Mouse (Mus musculus) MEL (cell line): ENCODE measurements around the gene Smap1. TPM values are rescaled to one million over a fixed set of nuclear protein-coding genes. Genes with fewer than 3 reads are reported as not detected.

Experiments
- DNase-seq: peaks from one replicate; pipeline ENCODE4 v3.0.0; 2011; ENCODE audit warnings: low read depth, low spot score
- H3K27ac ChIP-seq: 2 replicates; pipeline ENCODE4 v1.5.1; 2012; ENCODE audit warnings: low read depth, mild to moderate bottlenecking, control low read depth, low read length, moderate library complexity; ENCODE audit not compliant: control insufficient read depth
- H3K27me3 ChIP-seq, 2 experiments: fragments of 150-350 bp in 1 of 2; sonication (generic) in 1 of 2; 2 replicates each; pipeline ENCODE4 v1.6.1; 2012; ENCODE audit warnings: low read length in 2 of 2, mild to moderate bottlenecking in 2 of 2, improper control_type of control experiment in 1 of 2, moderate library complexity in 1 of 2; ENCODE audit not compliant: insufficient read depth in 2 of 2, control insufficient read depth in 1 of 2
- H3K36me3 ChIP-seq, 2 experiments: 2 replicates each; pipeline ENCODE4 v1.6.1; 2012 to 2014; ENCODE audit warnings: low read length in 2 of 2, improper control_type of control experiment in 1 of 2, inconsistent platforms in 1 of 2, mild to moderate bottlenecking in 1 of 2; ENCODE audit not compliant: insufficient read depth in 2 of 2, control insufficient read depth in 1 of 2
- H3K4me1 ChIP-seq, 2 experiments: fragments of 150-350 bp in 1 of 2; sonication (generic) in 1 of 2; 2 replicates each; pipeline ENCODE4 v1.6.1; 2012; ENCODE audit warnings: low read length in 2 of 2, improper control_type of control experiment in 1 of 2, mild to moderate bottlenecking in 1 of 2; ENCODE audit not compliant: insufficient read depth in 2 of 2, control insufficient read depth in 1 of 2
- H3K4me3 ChIP-seq, 2 experiments: fragments of 150-350 bp in 1 of 2; sonication (generic) in 1 of 2; 2 replicates each; pipeline ENCODE4 v1.5.1; 2012; ENCODE audit warnings: low read depth in 2 of 2, low read length in 2 of 2, mild to moderate bottlenecking in 2 of 2, moderate library complexity in 2 of 2, control low read depth in 1 of 2, improper control_type of control experiment in 1 of 2; ENCODE audit not compliant: control insufficient read depth in 1 of 2, insufficient read depth in 1 of 2
- H3K79me2 ChIP-seq: 2 replicates; pipeline ENCODE4 v1.6.1; 2012; ENCODE audit warnings: mild to moderate bottlenecking, low read length, moderate library complexity; ENCODE audit not compliant: control insufficient read depth, poor library complexity, insufficient read depth
- H3K9ac ChIP-seq: 2 replicates; pipeline ENCODE4 v1.6.1; 2012; ENCODE audit warnings: low read depth, mild to moderate bottlenecking, control low read depth, low read length, moderate library complexity; ENCODE audit not compliant: control insufficient read depth, poor library complexity, severe bottlenecking
- H3K9me3 ChIP-seq: fragments of 150-350 bp; sonication (generic); replicated peaks from 2 replicates; pipeline ENCODE4 v1.6.1; 2012; ENCODE audit warnings: mild to moderate bottlenecking, low read length, improper control_type of control experiment, moderate library complexity; ENCODE audit not compliant: insufficient read depth
- BHLHE40 ChIP-seq: IDR thresholded peaks from 2 replicates; pipeline ENCODE4 v1.6.1; 2012; ENCODE audit warnings: low read depth, mild to moderate bottlenecking, inconsistent platforms, low read length, improper control_type of control experiment, borderline replicate concordance
- CHD2 ChIP-seq: IDR thresholded peaks from 2 replicates; pipeline ENCODE4 v1.6.1; 2011; ENCODE audit warnings: low read length, improper control_type of control experiment
- ELF1 ChIP-seq: IDR thresholded peaks from 2 replicates; pipeline ENCODE4 v1.6.1; 2014; ENCODE audit warnings: low read depth, mild to moderate bottlenecking, inconsistent platforms, low read length, improper control_type of control experiment, moderate library complexity
- EP300 ChIP-seq, 2 experiments: IDR thresholded peaks; 2 replicates each; pipeline ENCODE4 v1.6.1; 2011; ENCODE audit warnings: improper control_type of control experiment in 2 of 2, low read length in 2 of 2, low read depth in 1 of 2, mild to moderate bottlenecking in 1 of 2
- ETS1 ChIP-seq: IDR thresholded peaks from 2 replicates; pipeline ENCODE4 v1.6.1; 2012; ENCODE audit warnings: low read depth, mild to moderate bottlenecking, inconsistent platforms, low read length, improper control_type of control experiment, moderate library complexity
- JUND ChIP-seq: IDR thresholded peaks from 2 replicates; pipeline ENCODE4 v1.6.1; 2011; ENCODE audit warnings: low read depth, mild to moderate bottlenecking, improper control_type of control experiment, low read length
- KAT2A ChIP-seq: conservative IDR thresholded peaks from 2 replicates; pipeline ENCODE4 v1.6.1; 2012; ENCODE audit warnings: low read depth, low read length, improper control_type of control experiment, inconsistent platforms
- MAFK ChIP-seq: IDR thresholded peaks from 2 replicates; pipeline ENCODE4 v1.6.1; 2011; ENCODE audit warnings: low read depth, mild to moderate bottlenecking, low read length, improper control_type of control experiment, borderline replicate concordance
- MAX ChIP-seq: IDR thresholded peaks from 2 replicates; pipeline ENCODE4 v1.6.1; 2011; ENCODE audit warnings: low read length, improper control_type of control experiment
- MAZ ChIP-seq: IDR thresholded peaks from 2 replicates; pipeline ENCODE4 v1.6.1; 2012; ENCODE audit warnings: low read depth, mild to moderate bottlenecking, inconsistent platforms, low read length, improper control_type of control experiment
- MXI1 ChIP-seq: IDR thresholded peaks from 2 replicates; pipeline ENCODE4 v1.6.1; 2011; ENCODE audit warnings: mild to moderate bottlenecking, low read depth, low read length, improper control_type of control experiment
- MYB ChIP-seq: IDR thresholded peaks from 2 replicates; pipeline ENCODE4 v1.6.1; 2011; ENCODE audit warnings: mild to moderate bottlenecking, low read depth, low read length, improper control_type of control experiment
- NRF1 ChIP-seq: IDR thresholded peaks from 2 replicates; pipeline ENCODE4 v1.6.1; 2014; ENCODE audit warnings: low read depth, mild to moderate bottlenecking, inconsistent platforms, low read length, improper control_type of control experiment, moderate library complexity; ENCODE audit not compliant: poor library complexity, insufficient read depth, severe bottlenecking
- RCOR1 ChIP-seq: IDR thresholded peaks from 2 replicates; pipeline ENCODE4 v1.6.1; 2012; ENCODE audit warnings: low read depth, mild to moderate bottlenecking, inconsistent platforms, low read length, improper control_type of control experiment
- SMC3 ChIP-seq: IDR thresholded peaks from 2 replicates; pipeline ENCODE4 v1.6.1; 2011; ENCODE audit warnings: low read depth, low read length, improper control_type of control experiment
- TAL1 ChIP-seq: IDR thresholded peaks from 2 replicates; pipeline ENCODE4 v1.6.1; 2012; ENCODE audit warnings: mild to moderate bottlenecking, inconsistent platforms, low read length, moderate library complexity, mixed read lengths
- TBP ChIP-seq: IDR thresholded peaks from 2 replicates; pipeline ENCODE4 v1.8.0; 2011; ENCODE audit warnings: low read depth, low read length, improper control_type of control experiment
- UBTF ChIP-seq: IDR thresholded peaks from 2 replicates; pipeline ENCODE4 v1.6.1; 2012; ENCODE audit warnings: low read depth, mild to moderate bottlenecking, inconsistent platforms, low read length, improper control_type of control experiment, moderate library complexity, borderline replicate concordance; ENCODE audit not compliant: insufficient read depth
- USF1 ChIP-seq: IDR thresholded peaks from 2 replicates; pipeline ENCODE4 v1.6.1; 2014; ENCODE audit warnings: low read depth, mild to moderate bottlenecking, inconsistent platforms, low read length, improper control_type of control experiment, moderate library complexity
- USF2 ChIP-seq, 2 experiments: IDR thresholded peaks; 2 replicates each; pipeline ENCODE4 v1.6.1; 2011 to 2012; ENCODE audit warnings: improper control_type of control experiment in 2 of 2, low read length in 2 of 2, borderline replicate concordance in 1 of 2, inconsistent platforms in 1 of 2, low read depth in 1 of 2, mild to moderate bottlenecking in 1 of 2; ENCODE audit not compliant: insufficient read depth in 1 of 2
- ZC3H11A ChIP-seq: IDR thresholded peaks from 2 replicates; pipeline ENCODE4 v1.6.1; 2012; ENCODE audit warnings: low read depth, mild to moderate bottlenecking, inconsistent platforms, low read length, improper control_type of control experiment
- polyA plus RNA-seq, 2 experiments: library from polyadenylated mRNA; stranded (reverse) in 1 of 2; unstranded in 1 of 2; fragments of >175 nt in 1 of 2; fragments of >200 nt in 1 of 2; gene quantifications; 2 replicates each; pipeline versions ENCODE4 v1.2.1 to v1.2.4; 2012; ENCODE audit warnings: low replicate concordance in 2 of 2, low read depth in 1 of 2; ENCODE audit not compliant: insufficient read length in 2 of 2, insufficient read depth in 1 of 2, missing spikeins in 1 of 2
- total RNA-seq: library from RNA; depleted of rRNA; stranded (reverse); fragments of 300-350 nt; gene quantifications from 2 replicates; pipeline ENCODE4 v1.2.3, GENCODE M21; 2012

Gene Smap1
- total and polyA plus RNA-seq, 3 experiments: 27.2 to 128 (median 86.4) TPM

GRCm38 (mm10) chr1:23884914-23885313, 37.2 kb downstream of the Smap1 start:
- DNase-seq: no peak
- TF ChIP-seq KAT2A (no peak), MXI1 (no peak), EP300 (IDR thresholded peaks at IDR 0.05; ENCODE audit: low read depth in 1 of 2, low read length in 2 of 2) (no peak), MAFK (no peak), MAZ (no peak), USF2 (IDR thresholded peaks at IDR 0.05; ENCODE audit: borderline replicate concordance in 1 of 2, insufficient read depth in 1 of 2, low read depth in 1 of 2, low read length in 2 of 2) (no peak), NRF1 (no peak), MAX (no peak), CHD2 (no peak), UBTF (no peak), TBP (no peak), USF1 (no peak), BHLHE40 (no peak), RCOR1 (no peak)
- H3K4me3 ChIP-seq: no peak overlapping the region

GRCm38 (mm10) chr1:23884087-23884668, 37.9 kb downstream of the Smap1 start:
- peaks cover 4% of the 10 kb centered on the region; the same call in 1 of the 2 replicates for H3K79me2 ChIP-seq
- H3K27me3 ChIP-seq: no peaks in the 10 kb centered on the region
- H3K9ac ChIP-seq: no peak overlapping the region
- DNase-seq: peak; percentile 14
- H3K36me3 ChIP-seq: peaks cover 3 to 9% of the 10 kb centered on the region in 2 experiments; a peak in 3 of 4 replicates
- H3K4me1 ChIP-seq: peaks cover 0 to 3% of the 10 kb centered on the region in 2 experiments; a peak in 3 of 4 replicates
- no peak overlapping the region for H3K4me3 ChIP-seq
- TF ChIP-seq ZC3H11A: no peak
- no peak for TF ChIP-seq MXI1
- no peak for TF ChIP-seq MAFK
- TF ChIP-seq ELF1: no peak
- no peak for TF ChIP-seq TBP
- TF ChIP-seq TAL1: no peak
- TF ChIP-seq MYB: no peak
- no peak for TF ChIP-seq ETS1
- TF ChIP-seq JUND: no peak
- TF ChIP-seq MAZ: no peak
- no peak for TF ChIP-seq SMC3
- no peak overlapping the region for H3K27ac ChIP-seq
- no peaks in the 10 kb centered on the region for H3K9me3 ChIP-seq

More at GRCm38 (mm10) chr1:23884914-23885313, 37.2 kb downstream of the Smap1 start:
- Histone ChIP-seq H3K79me2 (peaks cover 4% of the 10 kb centered on the region; the same call in 1 of the 2 replicates), H3K36me3 (peaks cover 3 to 9% of the 10 kb centered on the region in 2 experiments; a peak in 3 of 4 replicates), H3K4me1 (peaks cover 0 to 3% of the 10 kb centered on the region in 2 experiments; a peak in 3 of 4 replicates), H3K9me3 (no peaks in the 10 kb centered on the region), H3K27me3 (no peaks in the 10 kb centered on the region), H3K9ac (no peak overlapping the region), H3K27ac (no peak overlapping the region)
